Mouse (Mus musculus) neural tube, embryonic 11.5 days (tissue): ENCODE data around the gene Hoxc13. TPM values are rescaled to one million over a fixed set of nuclear protein-coding genes. Genes with fewer than 3 reads are reported as not detected.
A peak's percentile ranks its signal among the peaks of the same experiment; 100 is the strongest.

ENCODE experiments used
- ATAC-seq: fragments of 200-750 bp; cut with Nextera tagmentation; 2 replicates; pipeline ENCODE4 v1.8.0; 2017; ENCODE audit warnings: moderate number of reproducible peaks, mild to moderate bottlenecking, moderate TSS enrichment, moderate library complexity; ENCODE audit not compliant: insufficient read depth, low FRiP score, low TSS enrichment
- DNase-seq: peaks from one replicate; pipeline ENCODE4 v3.0.0-alpha.2; 2015; ENCODE audit warnings: low spot score
- H3K27ac ChIP-seq: fragments of 300-500 bp; sonication (generic); 2 replicates; pipeline ENCODE4 v1.5.1; 2014; ENCODE audit warnings: low read depth, mild to moderate bottlenecking, low read length
- H3K27me3 ChIP-seq: fragments of 300-500 bp; sonication (generic); 2 replicates; pipeline ENCODE4 v1.6.1; 2014; ENCODE audit warnings: mild to moderate bottlenecking, low read length, mixed read lengths; ENCODE audit not compliant: control insufficient read depth, insufficient read depth
- H3K36me3 ChIP-seq: fragments of 300-500 bp; sonication (generic); 2 replicates; pipeline ENCODE4 v1.6.1; 2014; ENCODE audit warnings: mild to moderate bottlenecking, low read length, moderate library complexity, mixed read lengths; ENCODE audit not compliant: control insufficient read depth, insufficient read depth
- H3K4me1 ChIP-seq: fragments of 300-500 bp; sonication (generic); 2 replicates; pipeline ENCODE4 v1.6.1; 2014; ENCODE audit warnings: low read length, mixed read lengths; ENCODE audit not compliant: control insufficient read depth, insufficient read depth
- H3K4me2 ChIP-seq: fragments of 300-500 bp; sonication (generic); 2 replicates; pipeline ENCODE4 v1.6.1; 2014; ENCODE audit warnings: low read depth, mild to moderate bottlenecking, moderate library complexity
- H3K4me3 ChIP-seq: fragments of 300-500 bp; sonication (generic); 2 replicates; pipeline ENCODE4 v1.5.1; 2014; ENCODE audit warnings: low read depth, low read length
- H3K9ac ChIP-seq: fragments of 300-500 bp; sonication (generic); 2 replicates; pipeline ENCODE4 v1.6.1; 2014; ENCODE audit warnings: mild to moderate bottlenecking, low read length
- H3K9me3 ChIP-seq: fragments of 300-500 bp; sonication (generic); 2 replicates; pipeline ENCODE4 v1.6.1; 2016; ENCODE audit warnings: low read length; ENCODE audit not compliant: control insufficient read depth
- WGBS: fragments of 180-500 bp; shearing (Covaris S2); extraction: QIAGEN DNeasy Blood & Tissue Kit; methylation state at CpG from one replicate; pipeline ENCODE4 v1.1.7; 2014; 5-methylcytosine and 5-hydroxymethylcytosine counted together
- polyA plus RNA-seq: library from polyadenylated mRNA; unstranded; fragments of >200 nt; fragmentation: Nextera tagmentation; extraction: Ambion mirVana; gene quantifications from 2 replicates; pipeline ENCODE4 v1.2.1, GENCODE M21; 2014

Hoxc13 gene
- polyA plus RNA-seq, 1 experiment from 2014 or later: 4.5 TPM

DNA sequence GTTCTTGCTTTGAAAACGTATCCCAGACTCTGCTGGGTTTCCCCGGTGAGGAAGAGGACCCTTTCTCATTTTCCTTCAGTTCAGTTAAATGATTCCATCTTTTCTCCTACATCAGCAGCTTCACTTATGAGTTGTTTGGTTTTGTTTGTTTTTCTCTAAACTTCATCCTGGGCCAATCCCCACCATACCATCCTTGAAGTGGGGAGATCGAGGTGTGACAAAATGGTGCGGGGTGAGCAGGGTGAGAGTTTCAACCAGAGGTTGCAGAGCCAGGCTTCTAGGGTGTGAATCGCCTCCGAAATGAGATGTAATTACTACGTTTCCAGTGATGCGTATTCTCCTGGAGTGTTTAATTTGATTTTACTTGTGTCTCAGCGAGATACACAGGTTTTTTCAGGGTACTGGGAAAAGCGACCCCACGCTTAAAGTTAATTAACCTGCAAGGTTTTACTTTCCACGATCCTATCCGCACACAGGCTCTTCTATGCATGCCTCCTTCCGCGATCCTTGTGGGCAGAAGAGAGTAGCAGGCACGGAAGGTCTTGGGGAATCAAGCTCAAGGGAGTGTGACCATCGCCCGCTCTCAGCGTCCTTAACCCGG lies 2.8 kb upstream of the Hoxc13 start:
- Histone ChIP-seq H3K4me1 (no peaks in the 10 kb centered on the region), H3K4me2 (no peak overlapping the region), H3K27me3 (peaks cover 97% of the 10 kb centered on the region), H3K9ac (no peak overlapping the region), H3K27ac (no peak overlapping the region), H3K9me3 (no peaks in the 10 kb centered on the region), H3K36me3 (no peaks in the 10 kb centered on the region), H3K4me3 (no peak overlapping the region)
- WGBS: 1% methylated on average over 20 of the region's 20 CpGs
- no peak for ATAC-seq
- DNase-seq: no peak

DNA sequence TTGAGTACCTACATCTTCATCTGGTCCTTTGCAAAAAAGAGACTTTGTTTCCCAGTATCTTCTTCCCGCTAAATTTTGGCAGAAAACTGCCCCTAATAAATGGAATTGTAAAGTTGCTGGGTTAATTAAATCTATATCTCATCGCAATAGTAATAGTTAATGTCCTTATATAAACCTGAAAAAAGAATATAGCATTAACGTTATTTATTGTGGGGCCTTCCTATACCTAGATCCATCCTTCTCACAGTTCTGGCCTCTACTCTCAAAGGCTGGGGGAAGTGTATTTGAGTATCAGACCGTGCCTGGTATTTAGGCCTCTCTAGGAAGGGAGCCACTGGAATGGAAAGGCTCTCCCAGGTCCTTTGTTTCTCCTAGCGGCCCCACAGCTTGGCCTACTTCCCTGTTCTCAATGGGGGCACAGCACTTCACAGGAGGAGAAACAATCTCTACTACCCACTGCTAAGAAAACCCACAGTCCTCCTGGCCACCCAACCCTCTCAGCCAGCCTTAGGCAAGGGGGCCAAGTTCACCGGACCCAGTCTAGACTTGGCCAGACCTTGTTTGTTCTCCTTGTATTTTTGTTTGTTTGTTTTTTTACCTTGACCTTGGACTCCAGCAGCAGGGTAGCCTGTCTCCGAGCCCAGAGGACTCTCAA lies 2.2 kb upstream of the Hoxc13 start:
- no peak overlapping the region for H3K27ac ChIP-seq
- H3K4me3 ChIP-seq: no peak overlapping the region
- H3K4me1 ChIP-seq: no peaks in the 10 kb centered on the region
- WGBS: 2% methylated on average over 7 of the region's 7 CpGs
- no peaks in the 10 kb centered on the region for H3K9me3 ChIP-seq
- H3K9ac ChIP-seq: no peak overlapping the region
- peaks cover 97% of the 10 kb centered on the region for H3K27me3 ChIP-seq
- no peak overlapping the region for H3K4me2 ChIP-seq
- ATAC-seq: no peak
- DNase-seq: no peak
- no peaks in the 10 kb centered on the region for H3K36me3 ChIP-seq

DNA sequence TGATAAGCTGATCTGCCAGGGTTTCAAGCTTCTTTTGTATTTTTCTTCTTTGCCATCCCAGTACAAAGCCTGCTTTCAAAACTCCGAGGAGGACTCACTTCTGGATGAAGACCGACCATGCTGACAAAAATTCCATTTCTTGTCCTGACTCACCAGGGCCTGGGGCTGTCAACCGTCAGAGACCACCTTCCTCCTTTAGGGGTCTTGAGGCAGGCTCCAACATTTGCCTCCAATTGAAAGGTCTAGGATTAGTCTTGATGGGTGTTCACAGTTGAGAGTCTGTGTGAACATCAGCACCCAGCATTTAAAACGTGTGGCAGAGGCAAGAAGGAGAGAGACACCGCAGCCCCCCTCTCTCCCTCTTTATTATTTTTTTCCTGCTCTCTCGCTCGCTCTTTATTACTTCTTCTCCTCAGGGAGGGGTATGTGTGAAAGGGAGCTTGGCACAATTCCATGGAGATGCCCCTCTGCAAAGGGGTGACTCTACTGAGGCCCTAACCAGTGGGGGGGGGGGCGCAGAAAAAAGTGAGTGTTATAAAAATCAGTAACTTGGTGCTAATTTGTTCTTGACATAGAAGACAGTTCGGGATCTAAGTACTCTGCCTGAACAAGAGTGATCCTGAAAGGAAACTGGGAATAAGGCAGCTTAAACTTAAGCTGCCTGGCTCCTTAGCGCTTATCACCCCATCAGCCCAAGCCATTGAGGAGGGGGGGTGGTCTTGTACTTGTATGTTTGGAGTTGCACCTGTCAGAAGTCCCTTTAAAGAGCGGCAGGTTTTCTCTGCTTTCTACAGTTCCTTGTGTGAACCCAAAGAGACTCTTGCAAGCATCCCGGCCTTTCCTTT lies 1.3 kb upstream of the Hoxc13 start:
- Histone ChIP-seq H3K9me3 (no peaks in the 10 kb centered on the region), H3K36me3 (no peaks in the 10 kb centered on the region), H3K27ac (no peak overlapping the region), H3K4me1 (no peaks in the 10 kb centered on the region), H3K4me3 (no peak overlapping the region), H3K4me2 (0 out of 2 replicates have a peak overlapping the region, but pooled peaks have one; percentile 8), H3K9ac (no peak overlapping the region), H3K27me3 (peaks cover 98% of the 10 kb centered on the region)
- DNase-seq (no peak), ATAC-seq (no peak)
- 2% methylated on average over 12 of the region's 12 CpGs for WGBS

DNA sequence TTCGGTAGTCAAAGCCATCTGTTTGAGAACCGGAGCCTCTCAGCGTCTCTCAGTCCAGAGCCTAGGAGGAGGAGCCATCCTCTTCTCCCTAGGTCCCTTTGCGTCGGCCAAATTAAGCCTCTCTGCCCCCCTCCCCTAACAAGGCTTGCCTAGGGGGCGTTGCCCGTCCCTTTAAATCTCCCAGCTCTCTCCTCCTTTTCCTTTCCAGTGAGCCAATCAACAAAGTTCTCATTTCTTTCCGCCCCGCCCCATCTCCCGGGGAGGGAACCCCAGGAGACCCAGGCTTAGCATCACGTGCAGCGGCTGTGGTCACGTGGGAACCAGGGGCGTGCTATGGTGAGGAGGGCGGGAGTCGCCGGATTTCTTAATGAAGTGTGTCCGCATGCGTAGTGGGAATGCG lies 284 bp upstream of the Hoxc13 start:
- WGBS: 0% methylated on average over 17 of the region's 20 CpGs
- Histone ChIP-seq H3K4me3 (no peak overlapping the region), H3K27me3 (peaks cover 98% of the 10 kb centered on the region), H3K36me3 (no peaks in the 10 kb centered on the region), H3K4me2 (no peak overlapping the region), H3K9ac (no peak overlapping the region), H3K4me1 (no peaks in the 10 kb centered on the region), H3K9me3 (no peaks in the 10 kb centered on the region), H3K27ac (no peak overlapping the region)
- ATAC-seq: peak; percentile 90
- peak; percentile 85 for DNase-seq

DNA sequence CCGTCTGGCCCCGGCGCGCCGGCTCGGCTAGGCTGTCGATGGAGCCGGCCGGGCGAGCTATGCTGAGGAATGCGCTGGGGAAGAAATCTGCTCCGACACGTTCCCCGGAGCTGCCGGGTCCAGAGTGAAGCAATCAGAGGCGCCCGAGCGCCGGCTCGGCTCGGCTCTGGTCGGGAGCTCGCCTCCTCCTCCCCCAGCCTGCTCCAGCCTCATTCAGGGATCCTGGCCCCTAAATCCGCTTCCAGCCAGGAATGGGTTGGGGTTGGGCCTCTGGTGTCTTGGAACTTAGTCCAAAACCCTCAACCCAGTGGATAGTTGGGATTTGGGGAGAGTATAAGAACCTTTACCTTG lies 1.1 kb downstream of the Hoxc13 start:
- Histone ChIP-seq H3K36me3 (no peaks in the 10 kb centered on the region), H3K9me3 (no peaks in the 10 kb centered on the region), H3K9ac (no peak overlapping the region), H3K27ac (no peak overlapping the region), H3K4me3 (peak overlapping the region; percentile 25; the same call in 1 of the 2 replicates), H3K27me3 (peaks cover 97% of the 10 kb centered on the region), H3K4me1 (no peaks in the 10 kb centered on the region), H3K4me2 (no peak overlapping the region)
- no peak for ATAC-seq
- DNase-seq: no peak
- under 1% methylated on average over 23 of the region's 24 CpGs for WGBS

DNA sequence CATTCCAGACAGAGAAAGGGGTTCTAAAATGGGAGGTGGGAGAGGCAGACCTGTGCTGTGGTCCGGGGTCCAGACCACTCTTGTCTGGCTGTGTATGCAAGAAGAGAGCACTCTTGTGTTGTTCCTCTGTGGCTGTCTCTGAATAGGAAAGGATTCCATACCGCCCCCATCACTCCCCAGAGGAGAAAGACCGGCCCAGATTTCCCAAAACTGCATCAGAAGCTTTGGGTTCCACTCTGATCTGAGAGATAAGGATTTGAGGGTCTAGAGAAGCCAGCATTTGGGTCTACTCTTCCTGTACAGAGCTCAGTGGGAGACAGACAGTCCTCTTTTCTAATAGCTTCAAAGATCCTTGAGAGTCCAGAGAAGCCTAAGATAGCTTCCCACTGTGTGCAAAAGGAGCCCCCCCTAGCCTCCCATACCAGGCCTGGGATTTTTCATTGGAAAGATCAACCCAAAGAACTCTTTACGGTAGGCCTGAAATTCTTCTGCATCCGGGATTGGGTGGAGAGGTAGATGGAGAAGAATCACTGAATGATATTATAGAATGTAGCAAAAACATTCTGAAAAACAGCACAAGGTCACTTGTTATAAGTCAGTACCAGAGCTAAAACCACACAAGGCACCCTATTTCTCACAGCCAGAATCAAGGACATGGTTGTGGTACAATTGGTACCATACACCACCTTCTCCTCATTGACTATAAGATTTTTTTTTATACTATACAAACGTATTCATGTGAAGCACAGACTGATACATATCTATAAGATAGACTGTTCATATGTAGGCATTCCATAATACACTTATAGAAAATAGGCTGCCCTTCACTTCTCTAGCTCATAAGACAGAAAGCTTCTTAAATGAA lies 2.0 kb downstream of the Hoxc13 start:
- Histone ChIP-seq H3K27ac (no peak overlapping the region), H3K36me3 (no peaks in the 10 kb centered on the region), H3K4me1 (no peaks in the 10 kb centered on the region), H3K4me3 (0 out of 2 replicates have a peak overlapping the region, but pooled peaks have one; percentile 6), H3K9me3 (no peaks in the 10 kb centered on the region), H3K4me2 (no peak overlapping the region), H3K27me3 (peaks cover 97% of the 10 kb centered on the region), H3K9ac (no peak overlapping the region)
- ATAC-seq (no peak), DNase-seq (no peak)
- 9% methylated on average over 6 of the region's 6 CpGs for WGBS

DNA sequence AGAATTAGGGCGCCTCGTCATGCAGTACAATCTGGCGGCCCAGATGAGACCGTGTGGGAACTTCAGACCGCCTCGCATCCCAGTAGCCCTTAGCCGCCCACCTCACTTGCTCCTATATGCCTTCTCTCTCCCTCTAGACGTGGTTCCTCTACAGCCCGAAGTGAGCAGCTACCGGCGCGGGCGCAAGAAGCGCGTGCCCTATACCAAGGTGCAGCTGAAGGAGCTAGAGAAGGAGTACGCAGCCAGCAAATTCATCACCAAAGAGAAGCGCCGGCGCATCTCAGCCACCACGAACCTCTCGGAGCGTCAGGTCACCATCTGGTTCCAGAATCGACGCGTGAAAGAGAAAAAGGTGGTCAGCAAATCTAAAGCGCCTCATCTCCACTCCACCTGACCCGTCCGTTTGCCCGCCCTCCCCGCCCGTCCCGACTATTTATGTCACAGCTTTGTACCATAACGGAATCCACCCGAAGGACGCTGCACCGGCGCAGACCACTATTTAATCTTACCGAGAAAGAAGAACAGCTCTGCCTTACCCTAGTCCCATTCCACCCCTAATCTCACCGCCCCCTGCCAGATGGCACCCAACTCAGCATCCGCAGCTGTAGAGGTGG lies 6.2 kb downstream of the Hoxc13 start:
- H3K27ac ChIP-seq: no peak overlapping the region
- H3K4me1 ChIP-seq: no peaks in the 10 kb centered on the region
- no peaks in the 10 kb centered on the region for H3K9me3 ChIP-seq
- peaks cover 97% of the 10 kb centered on the region for H3K27me3 ChIP-seq
- ATAC-seq: no peak
- H3K4me3 ChIP-seq: no peak overlapping the region
- WGBS: under 1% methylated on average over 39 of the region's 40 CpGs
- no peaks in the 10 kb centered on the region for H3K36me3 ChIP-seq
- no peak overlapping the region for H3K9ac ChIP-seq
- DNase-seq: no peak
- no peak overlapping the region for H3K4me2 ChIP-seq

DNA sequence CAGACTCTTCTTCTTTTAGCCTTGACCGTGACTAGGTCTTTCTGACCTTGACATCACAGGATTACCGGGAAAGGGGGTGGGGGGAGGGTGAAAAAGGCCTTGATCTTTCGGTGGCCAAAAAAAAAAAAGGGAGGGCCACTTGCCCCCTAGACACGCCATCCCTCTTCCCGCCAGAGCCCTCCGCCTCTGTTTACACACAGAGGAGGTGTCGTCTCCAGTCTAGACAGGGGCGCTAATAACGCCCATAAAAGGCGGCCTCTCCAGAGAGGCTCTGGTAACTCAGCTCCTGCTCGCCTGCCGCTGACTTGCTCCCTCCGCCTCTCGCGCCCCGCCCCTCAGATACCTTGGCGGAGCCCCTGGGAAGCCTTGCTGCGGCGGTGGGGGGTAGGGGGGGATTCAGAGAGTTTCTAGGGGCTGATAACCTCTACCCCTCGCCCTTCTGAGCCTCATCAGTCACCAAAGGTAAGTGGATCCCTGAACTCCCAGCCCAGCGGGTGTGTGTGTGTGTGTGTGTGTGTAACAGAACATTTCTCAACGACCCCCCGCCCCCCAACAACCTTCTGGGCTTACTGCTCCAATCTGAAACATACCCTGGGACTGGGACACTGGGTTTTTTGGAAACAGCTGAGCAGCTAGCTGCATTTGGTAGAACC lies 10.9 kb downstream of the Hoxc13 start:
- no peak overlapping the region for H3K4me3 ChIP-seq
- H3K9ac ChIP-seq: no peak overlapping the region; the same call in 1 of the 2 replicates
- H3K4me1 ChIP-seq: no peaks in the 10 kb centered on the region
- no peaks in the 10 kb centered on the region for H3K36me3 ChIP-seq
- no peaks in the 10 kb centered on the region for H3K9me3 ChIP-seq
- H3K27me3 ChIP-seq: peaks cover 100% of the 10 kb centered on the region
- H3K27ac ChIP-seq: no peak overlapping the region
- WGBS: 2% methylated on average over 23 of the region's 23 CpGs
- no peak overlapping the region for H3K4me2 ChIP-seq
- no peak for ATAC-seq
- DNase-seq: no peak
